Mouse (Mus musculus) small intestine, adult 2 months (tissue): ENCODE measurements around the gene Tle4.

Experiments used
- CTCF ChIP-seq: fragments of 200-500 bp; IDR thresholded peaks from 2 replicates; pipeline ENCODE4 v1.5.1; 2012; ENCODE audit warnings: low read depth, mild to moderate bottlenecking, control low read depth, inconsistent platforms, low read length, moderate library complexity, mixed read lengths; ENCODE audit not compliant: insufficient replicate concordance, insufficient read length; ENCODE audit errors: extremely low read depth
- POLR2A ChIP-seq: fragments of 200-500 bp; IDR thresholded peaks from 2 replicates; pipeline ENCODE4 v1.6.1; 2012; ENCODE audit warnings: low read depth, mild to moderate bottlenecking, control low read depth, inconsistent platforms, low read length, moderate library complexity

DNA sequence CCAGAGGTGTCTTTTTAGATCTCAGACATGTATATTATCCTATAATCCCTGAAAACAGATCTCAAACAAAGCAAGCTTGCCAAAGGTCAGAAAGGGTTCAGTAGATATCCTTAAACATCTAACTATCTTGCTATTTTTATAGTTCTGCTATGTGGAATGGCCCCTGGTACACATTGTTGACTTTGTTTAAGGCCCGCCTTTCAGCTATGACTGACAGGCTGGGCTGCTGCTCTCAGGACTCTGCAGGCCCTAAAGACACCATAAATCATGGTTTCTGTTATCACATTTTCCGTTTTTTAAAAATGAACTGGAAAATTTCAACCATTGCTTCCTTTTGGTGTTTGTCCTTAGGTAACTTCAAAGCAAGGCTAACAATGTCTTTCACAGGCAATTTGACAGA lies 161.3 kb downstream of the Tle4 start:
- no peak for TF ChIP-seq POLR2A
- TF ChIP-seq CTCF = no peak
